Mouse (Mus musculus): Measurements from ENCODE around the gene Fam131c. TPM values are rescaled to one million over a fixed set of nuclear protein-coding genes. Genes with fewer than 3 reads are reported as not detected.
A peak's percentile ranks its signal among the peaks of the same experiment; 100 is the strongest.

Gene Fam131c
- polyA plus RNA-seq, 1 experiment from 2014 or later, result 3.2 TPM

DNA sequence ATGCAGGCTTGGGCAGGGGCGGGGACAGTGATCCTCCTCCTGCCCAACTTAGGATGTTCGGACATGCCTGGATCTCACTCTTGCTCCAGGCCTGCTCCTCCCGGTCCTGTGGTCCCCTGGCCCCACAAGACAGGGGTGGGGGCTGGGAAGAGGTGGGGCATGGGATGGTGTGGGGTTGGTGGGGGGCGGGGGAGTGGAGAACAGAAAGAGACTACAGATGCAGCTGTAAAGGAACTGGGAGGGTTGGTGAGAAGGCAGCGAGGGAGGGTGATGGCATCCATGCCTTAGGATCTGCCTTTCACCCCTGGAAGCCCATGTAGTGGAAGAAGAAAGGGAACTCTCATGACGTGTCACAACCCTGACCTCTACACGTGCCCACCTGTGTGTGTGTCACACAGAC is 26.5 kb upstream of the Fam131c start:
- Histone ChIP-seq H3K4me1 (ENCODE audit: insufficient read depth) (peaks cover 9% of the 10 kb centered on the region; the same call in 1 of the 2 replicates), H3K4me3 (ENCODE audit: low read depth, low read length) (no peak overlapping the region), H3K27ac (ENCODE audit: low read depth) (no peak overlapping the region), H3K4me2 (no peak overlapping the region), H3K27me3 (ENCODE audit: insufficient read depth, low read length) (no peaks in the 10 kb centered on the region), H3K36me3 (ENCODE audit: insufficient read depth) (no peaks in the 10 kb centered on the region), H3K9me3 (ENCODE audit: low read depth, low read length) (no peaks in the 10 kb centered on the region), H3K9ac (no peak overlapping the region)
- no peak for ATAC-seq (ENCODE audit: insufficient read depth)
- DNase-seq, result no peak
- TF ChIP-seq CTCF (IDR thresholded peaks at IDR 0.05; ENCODE audit: low read depth), result no peak
- 59% methylated on average over 7 of the region's 7 CpGs for WGBS

GRCm38 (mm10) chr4:141343515-141343914 is 24.5 kb upstream of the Fam131c start:
- H3K4me1 ChIP-seq (ENCODE audit: insufficient read depth), result peaks cover 6% of the 10 kb centered on the region; the same call in 1 of the 2 replicates
- no peak for TF ChIP-seq CTCF (IDR thresholded peaks at IDR 0.05; ENCODE audit: low read depth)
- H3K27ac ChIP-seq (ENCODE audit: low read depth), result no peak overlapping the region
- 68% methylated on average over 7 of the region's 7 CpGs for WGBS
- no peak overlapping the region for H3K4me2 ChIP-seq
- no peak for DNase-seq
- H3K9ac ChIP-seq, result no peak overlapping the region
- H3K27me3 ChIP-seq (ENCODE audit: insufficient read depth, low read length), result no peaks in the 10 kb centered on the region
- no peaks in the 10 kb centered on the region for H3K9me3 ChIP-seq (ENCODE audit: low read depth, low read length)
- H3K36me3 ChIP-seq (ENCODE audit: insufficient read depth), result no peaks in the 10 kb centered on the region
- no peak for ATAC-seq (ENCODE audit: insufficient read depth)
- no peak overlapping the region for H3K4me3 ChIP-seq (ENCODE audit: low read depth, low read length)

- no peak for DNase-seq
- 83% methylated on average over 12 of the region's 12 CpGs for WGBS
- Histone ChIP-seq H3K4me2 (no peak overlapping the region), H3K4me1 (ENCODE audit: insufficient read depth) (no peaks in the 10 kb centered on the region), H3K36me3 (ENCODE audit: insufficient read depth) (no peaks in the 10 kb centered on the region), H3K27me3 (ENCODE audit: insufficient read depth, low read length) (no peaks in the 10 kb centered on the region), H3K9me3 (ENCODE audit: low read depth, low read length) (no peaks in the 10 kb centered on the region), H3K27ac (ENCODE audit: low read depth) (no peak overlapping the region), H3K4me3 (ENCODE audit: low read depth, low read length) (no peak overlapping the region), H3K9ac (no peak overlapping the region)
- TF ChIP-seq CTCF (IDR thresholded peaks at IDR 0.05; ENCODE audit: low read depth), result no peak
- ATAC-seq (ENCODE audit: insufficient read depth), result no peak
Measured at GRCm38 (mm10) chr4:141345219-141345618, 22.8 kb upstream of the Fam131c start.

DNA sequence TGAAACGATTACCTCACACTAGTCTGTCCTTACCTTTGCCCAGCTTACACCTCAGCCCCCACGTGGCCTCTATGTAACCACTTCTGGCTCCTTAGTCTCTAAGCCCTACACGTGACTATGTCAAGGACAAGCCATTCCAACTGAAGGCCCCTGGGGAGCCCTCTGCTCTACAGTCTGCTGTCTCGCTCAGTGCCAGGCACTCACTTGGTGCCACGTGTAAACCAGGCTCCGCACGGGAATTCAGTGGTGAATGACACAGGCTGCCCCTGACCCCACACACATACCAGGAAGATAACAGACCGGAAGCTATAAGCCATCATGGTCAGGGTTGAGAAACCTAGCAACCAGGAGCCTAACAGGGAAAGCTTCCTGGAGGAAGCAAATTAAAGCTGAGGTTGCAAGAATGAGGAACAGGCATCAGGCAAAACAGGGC is 20.6 kb upstream of the Fam131c start:
- no peak for TF ChIP-seq CTCF (IDR thresholded peaks at IDR 0.05; ENCODE audit: low read depth)
- H3K9me3 ChIP-seq (ENCODE audit: low read depth, low read length), result no peaks in the 10 kb centered on the region
- no peak overlapping the region for H3K4me3 ChIP-seq (ENCODE audit: low read depth, low read length)
- no peaks in the 10 kb centered on the region for H3K4me1 ChIP-seq (ENCODE audit: insufficient read depth)
- 33% methylated on average over 8 of the region's 8 CpGs for WGBS
- ATAC-seq (ENCODE audit: insufficient read depth) (peak; percentile 78), DNase-seq (peak; percentile 63)
- no peaks in the 10 kb centered on the region for H3K36me3 ChIP-seq (ENCODE audit: insufficient read depth)
- H3K4me2 ChIP-seq, result no peak overlapping the region
- peak overlapping the region; percentile 26; the same call in 1 of the 2 replicates for H3K27ac ChIP-seq (ENCODE audit: low read depth)
- no peak overlapping the region for H3K9ac ChIP-seq
- H3K27me3 ChIP-seq (ENCODE audit: insufficient read depth, low read length), result no peaks in the 10 kb centered on the region

DNA sequence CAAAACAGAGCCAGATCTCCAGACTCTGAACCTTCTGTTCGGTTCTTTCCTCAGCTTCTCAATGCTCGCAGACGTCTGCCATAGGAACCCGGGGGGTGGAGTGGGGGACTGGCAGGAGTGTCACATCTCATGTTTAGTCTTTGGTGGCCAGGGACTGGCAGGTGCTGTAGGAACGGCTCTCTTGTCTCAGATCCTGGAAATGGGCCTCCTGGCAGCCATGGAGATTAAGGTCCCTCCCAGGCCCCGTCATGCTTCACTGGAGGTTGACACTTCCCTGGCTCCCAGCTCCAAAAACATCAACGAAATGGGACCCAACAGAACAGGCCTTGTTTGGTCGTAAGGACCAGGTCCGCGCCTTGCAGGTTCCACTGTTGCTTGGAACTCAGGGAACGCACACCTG is 19.4 kb upstream of the Fam131c start:
- Histone ChIP-seq H3K4me2 (no peak overlapping the region), H3K9me3 (ENCODE audit: low read depth, low read length) (no peaks in the 10 kb centered on the region), H3K4me3 (ENCODE audit: low read depth, low read length) (no peak overlapping the region), H3K4me1 (ENCODE audit: insufficient read depth) (no peaks in the 10 kb centered on the region), H3K27me3 (ENCODE audit: insufficient read depth, low read length) (no peaks in the 10 kb centered on the region), H3K36me3 (ENCODE audit: insufficient read depth) (no peaks in the 10 kb centered on the region), H3K27ac (ENCODE audit: low read depth) (no peak overlapping the region), H3K9ac (no peak overlapping the region)
- no peak for TF ChIP-seq CTCF (IDR thresholded peaks at IDR 0.05; ENCODE audit: low read depth)
- ATAC-seq (ENCODE audit: insufficient read depth) (no peak), DNase-seq (no peak)
- WGBS, result 62% methylated on average over 11 of the region's 11 CpGs

GRCm38 (mm10) chr4:141350015-141350414 is 18.0 kb upstream of the Fam131c start:
- Histone ChIP-seq H3K4me1 (ENCODE audit: insufficient read depth) (no peaks in the 10 kb centered on the region), H3K4me2 (no peak overlapping the region), H3K36me3 (ENCODE audit: insufficient read depth) (no peaks in the 10 kb centered on the region), H3K27me3 (ENCODE audit: insufficient read depth, low read length) (no peaks in the 10 kb centered on the region), H3K9ac (no peak overlapping the region), H3K9me3 (ENCODE audit: low read depth, low read length) (no peaks in the 10 kb centered on the region), H3K4me3 (ENCODE audit: low read depth, low read length) (no peak overlapping the region), H3K27ac (ENCODE audit: low read depth) (no peak overlapping the region)
- ATAC-seq (ENCODE audit: insufficient read depth) (no peak), DNase-seq (no peak)
- no peak for TF ChIP-seq CTCF (IDR thresholded peaks at IDR 0.05; ENCODE audit: low read depth)
- 80% methylated on average over 12 of the region's 12 CpGs for WGBS

DNA sequence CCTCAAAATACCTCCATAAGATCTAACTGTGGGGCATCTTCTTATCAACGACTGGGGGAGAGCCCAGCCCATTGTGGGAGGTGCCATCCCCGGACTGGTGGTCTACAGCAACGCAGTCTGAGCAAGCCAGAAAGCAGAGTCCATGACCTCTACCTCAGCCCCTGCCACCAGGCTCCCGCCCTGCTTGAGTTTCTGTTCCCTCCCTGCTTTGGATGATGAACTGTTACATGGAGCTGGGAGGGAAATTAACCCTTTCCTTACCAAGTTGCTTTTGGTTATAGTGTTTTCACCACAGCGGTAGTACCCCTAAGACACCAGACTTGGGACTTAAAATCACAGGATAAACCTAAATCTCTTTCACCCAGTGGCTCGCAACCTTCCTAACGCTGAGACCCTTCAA is 16.0 kb upstream of the Fam131c start:
- H3K27ac ChIP-seq (ENCODE audit: low read depth), result no peak overlapping the region
- no peak for TF ChIP-seq CTCF (IDR thresholded peaks at IDR 0.05; ENCODE audit: low read depth)
- H3K9me3 ChIP-seq (ENCODE audit: low read depth, low read length), result no peaks in the 10 kb centered on the region
- DNase-seq, result no peak
- no peaks in the 10 kb centered on the region for H3K27me3 ChIP-seq (ENCODE audit: insufficient read depth, low read length)
- no peak overlapping the region for H3K4me3 ChIP-seq (ENCODE audit: low read depth, low read length)
- no peak for ATAC-seq (ENCODE audit: insufficient read depth)
- no peak overlapping the region for H3K9ac ChIP-seq
- no peaks in the 10 kb centered on the region for H3K36me3 ChIP-seq (ENCODE audit: insufficient read depth)
- H3K4me1 ChIP-seq (ENCODE audit: insufficient read depth), result no peaks in the 10 kb centered on the region
- WGBS, result 43% methylated on average over 7 of the region's 7 CpGs
- no peak overlapping the region for H3K4me2 ChIP-seq

- no peaks in the 10 kb centered on the region for H3K9me3 ChIP-seq (ENCODE audit: low read depth, low read length)
- no peak for ATAC-seq (ENCODE audit: insufficient read depth)
Measured at GRCm38 (mm10) chr4:141352986-141353385, 15.0 kb upstream of the Fam131c start.

More at GRCm38 (mm10) chr4:141352986-141353385, 15.0 kb upstream of the Fam131c start:
- H3K27me3 ChIP-seq (ENCODE audit: insufficient read depth, low read length), result no peaks in the 10 kb centered on the region
- H3K36me3 ChIP-seq (ENCODE audit: insufficient read depth), result no peaks in the 10 kb centered on the region
- H3K4me2 ChIP-seq, result no peak overlapping the region
- H3K4me1 ChIP-seq (ENCODE audit: insufficient read depth), result no peaks in the 10 kb centered on the region
- H3K4me3 ChIP-seq (ENCODE audit: low read depth, low read length), result no peak overlapping the region
- no peak overlapping the region for H3K9ac ChIP-seq
- no peak for TF ChIP-seq CTCF (IDR thresholded peaks at IDR 0.05; ENCODE audit: low read depth)
- no peak for DNase-seq
- H3K27ac ChIP-seq (ENCODE audit: low read depth), result no peak overlapping the region
- WGBS, result 76% methylated on average over 5 of the region's 5 CpGs
